Mouse (Mus musculus) NIH3T3 (cell line): ENCODE data around the gene Pdzd2.

ENCODE experiments used
- DNase-seq: peaks from one replicate; pipeline ENCODE4 v3.0.0-alpha.2; 2012; ENCODE audit warnings: low read depth

Gene Pdzd2

DNA sequence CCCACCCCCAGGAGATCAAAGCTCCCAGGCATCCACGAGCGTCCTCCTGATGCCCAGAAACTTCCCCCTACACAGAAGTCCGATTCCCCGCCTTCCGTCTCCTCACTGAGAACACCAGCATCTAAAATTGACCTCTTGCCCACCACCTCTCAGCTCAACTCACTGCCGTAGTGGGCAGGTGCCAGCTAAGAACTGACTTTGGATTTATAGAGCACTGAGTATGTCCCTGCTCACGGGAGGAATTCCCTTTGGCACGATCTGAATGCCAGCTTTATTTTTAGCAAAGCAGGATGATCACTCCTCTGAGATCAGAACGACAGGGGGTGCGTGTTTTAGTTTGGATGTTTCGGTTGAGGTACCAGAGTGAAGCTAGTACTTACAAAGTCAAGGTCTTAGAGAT is 7.1 kb downstream of the Pdzd2 start:
- DNase-seq, result no peak

DNA sequence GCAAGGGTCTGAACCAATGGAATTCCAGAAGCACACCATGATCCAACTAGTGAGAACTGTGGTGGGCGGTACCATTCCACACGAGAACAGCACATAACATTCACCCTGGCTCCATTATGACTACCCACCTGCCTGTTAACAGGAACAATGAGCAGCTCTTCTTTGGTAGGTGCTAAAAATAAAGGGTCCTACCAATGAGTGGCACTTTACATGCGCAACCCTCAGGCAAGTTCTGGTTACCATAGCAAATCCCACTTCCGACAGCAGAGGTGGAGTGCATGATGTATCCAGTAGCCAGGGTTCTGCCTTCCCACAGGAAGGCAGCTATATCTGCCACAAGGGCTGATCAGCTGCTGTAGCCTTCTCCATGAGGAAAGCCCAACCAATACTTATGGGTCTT is 11.3 kb downstream of the Pdzd2 start:
- DNase-seq, result no peak

DNA sequence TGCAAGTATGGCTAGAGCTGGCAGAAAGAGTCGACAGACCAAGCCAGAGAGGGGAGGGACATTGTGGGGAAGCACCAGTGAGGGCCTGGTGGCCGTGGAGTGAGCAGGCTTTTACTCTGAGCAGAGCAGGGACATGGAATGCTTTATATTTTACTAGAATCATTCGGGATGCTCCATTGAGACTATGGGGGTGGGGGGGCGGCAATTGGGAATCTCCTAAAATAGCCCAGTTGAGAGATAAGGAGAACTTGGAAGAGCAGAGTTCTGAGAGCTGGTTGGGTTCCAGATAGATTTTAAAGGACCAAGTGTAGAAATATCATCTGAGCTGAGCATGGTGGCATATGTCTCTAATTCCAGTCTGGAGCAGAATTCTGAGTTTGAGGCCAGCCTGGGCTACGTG is 14.5 kb downstream of the Pdzd2 start:
- DNase-seq, result no peak

DNA sequence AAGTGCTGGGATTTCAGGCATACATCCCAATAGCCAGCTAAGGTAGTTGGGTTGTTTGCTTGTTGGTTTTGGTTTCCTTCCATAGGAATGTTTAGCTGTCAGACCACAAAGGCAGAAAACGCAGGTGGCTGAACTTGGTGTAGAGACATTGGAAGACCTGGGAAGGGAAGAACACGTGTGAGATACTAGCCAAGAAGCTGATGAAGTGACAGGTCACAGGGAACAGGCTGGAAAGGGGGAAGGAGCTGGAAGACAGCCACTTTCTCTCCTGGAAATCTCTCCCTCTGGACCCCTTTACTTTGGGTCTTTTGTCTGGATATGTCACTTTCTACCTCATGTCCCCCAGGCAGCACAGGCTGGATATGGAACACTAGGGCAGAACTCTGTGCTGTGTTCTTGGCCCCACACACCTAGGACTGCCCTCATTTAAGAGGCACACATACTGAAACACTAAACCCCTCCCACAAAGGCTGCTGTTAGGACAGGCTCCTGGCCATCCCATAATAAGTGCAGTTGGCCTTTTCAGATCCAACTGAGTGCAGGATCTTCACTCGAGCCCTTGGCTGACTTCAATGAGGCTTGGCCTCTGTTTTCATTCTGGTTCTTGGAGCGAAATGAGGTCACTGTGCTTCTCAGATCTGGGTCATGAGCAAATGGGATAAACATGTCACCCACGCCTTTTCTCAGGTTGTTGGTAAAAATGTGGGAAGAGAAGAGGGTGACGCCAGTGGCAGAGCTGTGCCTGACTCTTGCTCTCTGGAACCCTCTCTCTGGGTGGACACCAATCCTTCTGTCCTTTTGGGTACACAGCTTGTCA is 17.8 kb downstream of the Pdzd2 start:
- DNase-seq, result no peak

DNA sequence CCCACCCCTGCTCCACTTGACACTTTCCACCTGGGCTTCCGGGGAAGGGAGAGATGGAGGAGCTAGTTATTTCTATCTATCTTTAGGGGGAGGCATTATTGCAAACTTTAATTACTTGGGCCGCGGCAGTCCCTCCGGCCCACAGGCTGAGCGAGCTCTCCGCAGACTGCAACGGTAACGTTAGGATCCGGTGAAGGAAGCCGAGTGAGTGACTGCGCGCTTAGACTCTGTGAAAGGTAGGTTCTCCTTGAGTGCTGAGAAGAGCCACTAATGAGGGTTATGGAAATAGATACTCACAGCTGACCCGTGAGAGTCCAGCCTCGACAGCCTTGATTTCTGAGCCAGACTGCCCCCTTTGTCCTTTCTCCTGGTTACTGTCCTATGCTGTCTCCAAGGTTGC is 20.9 kb downstream of the Pdzd2 start:
- DNase-seq, result no peak

DNA sequence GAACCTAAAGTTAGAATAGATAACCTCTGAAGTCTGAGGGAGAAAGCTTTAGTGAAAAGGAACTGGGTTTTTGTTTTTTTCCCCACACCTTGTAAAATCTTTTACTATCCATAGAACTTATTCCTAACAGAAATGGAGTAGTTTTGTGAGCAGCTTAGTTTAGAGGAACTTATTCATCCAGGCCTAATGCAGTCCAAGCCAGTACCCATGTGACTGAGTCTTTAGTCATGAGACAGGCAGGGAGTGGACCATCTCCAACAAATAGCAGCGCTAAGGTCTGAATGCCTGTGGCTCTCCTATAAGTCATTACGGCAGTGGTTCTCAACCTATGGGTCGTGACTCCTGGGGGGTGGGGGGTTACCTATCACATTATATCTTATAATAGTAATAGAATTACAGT is 22.3 kb downstream of the Pdzd2 start:
- peak; percentile 29 for DNase-seq

DNA sequence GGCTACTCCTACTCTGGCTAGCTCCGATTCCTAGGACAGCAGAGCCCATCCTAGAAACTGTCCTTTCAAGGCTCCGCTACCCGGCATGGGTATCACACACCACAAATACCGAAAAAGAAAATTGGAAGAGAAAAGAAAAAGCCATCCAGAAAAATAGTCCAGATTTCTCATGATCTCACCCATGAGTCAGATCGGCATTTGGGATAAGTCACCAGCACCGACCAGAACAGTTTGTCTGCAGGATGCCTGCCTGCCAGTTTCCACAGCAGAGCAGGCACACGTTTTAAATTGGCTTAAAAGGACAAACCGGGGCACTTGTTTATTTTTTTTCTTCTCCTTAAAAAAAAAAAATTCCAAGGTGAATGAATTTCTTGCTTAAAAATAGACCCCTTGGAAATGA is 22.8 kb downstream of the Pdzd2 start:
- DNase-seq, result peak; percentile 23

DNA sequence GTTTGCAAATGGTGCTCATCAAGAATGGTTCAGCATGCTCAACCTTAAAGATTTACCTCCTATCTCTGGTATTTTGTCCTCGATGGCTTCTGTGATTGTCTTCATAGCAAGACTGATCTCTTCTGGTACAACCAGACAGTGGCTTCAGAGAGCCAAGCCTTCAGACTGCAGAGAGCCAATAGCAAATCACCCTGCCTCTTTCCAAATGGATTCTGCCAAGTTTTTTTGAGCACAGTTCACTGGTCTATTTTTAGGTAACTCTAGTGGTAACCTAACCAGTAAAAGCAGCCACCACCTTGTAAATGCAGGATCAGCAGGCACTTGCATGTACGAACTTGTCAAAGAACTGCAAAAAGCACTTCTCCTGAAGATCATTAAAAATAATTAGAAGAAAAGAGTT is 25.4 kb downstream of the Pdzd2 start:
- DNase-seq, result no peak

DNA sequence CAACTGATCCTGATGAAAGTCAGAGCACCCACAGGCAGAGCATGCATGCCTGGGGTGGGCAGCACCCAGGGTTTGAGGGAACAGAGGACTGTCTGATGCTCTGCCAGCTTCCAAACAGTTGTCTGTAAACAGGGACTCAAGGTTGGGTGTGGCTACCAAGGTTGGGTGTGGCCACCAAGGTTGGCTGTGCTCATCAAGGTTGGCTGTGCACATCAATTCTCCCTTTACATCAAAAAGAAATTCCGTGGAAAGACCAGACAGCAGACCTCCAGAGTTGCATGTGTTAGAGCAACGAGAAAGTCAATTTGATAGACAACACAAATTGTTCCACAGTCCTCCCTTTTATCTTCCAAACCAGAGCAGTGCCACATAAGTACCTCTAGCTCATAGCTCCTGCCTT is 26.5 kb downstream of the Pdzd2 start:
- no peak for DNase-seq

DNA sequence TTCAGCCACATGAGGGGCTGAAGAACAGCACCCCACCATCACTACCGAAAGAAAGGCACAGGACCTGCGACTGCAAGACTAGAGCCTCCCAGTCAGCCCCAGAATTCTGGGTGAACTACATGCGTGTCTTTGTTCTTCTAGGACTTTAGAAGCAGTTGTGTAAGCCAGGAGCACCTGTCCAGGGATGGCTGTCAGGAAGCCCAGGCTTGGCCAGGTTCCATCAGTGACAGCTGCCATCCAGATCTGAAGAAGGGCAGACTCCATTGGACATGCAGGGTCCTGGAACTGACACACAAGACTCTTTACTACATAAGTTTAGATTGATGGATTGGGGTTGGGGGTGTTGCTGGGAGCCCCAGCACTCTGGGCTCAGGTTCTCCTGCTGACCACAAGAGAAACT is 29.7 kb downstream of the Pdzd2 start:
- DNase-seq, result no peak

DNA sequence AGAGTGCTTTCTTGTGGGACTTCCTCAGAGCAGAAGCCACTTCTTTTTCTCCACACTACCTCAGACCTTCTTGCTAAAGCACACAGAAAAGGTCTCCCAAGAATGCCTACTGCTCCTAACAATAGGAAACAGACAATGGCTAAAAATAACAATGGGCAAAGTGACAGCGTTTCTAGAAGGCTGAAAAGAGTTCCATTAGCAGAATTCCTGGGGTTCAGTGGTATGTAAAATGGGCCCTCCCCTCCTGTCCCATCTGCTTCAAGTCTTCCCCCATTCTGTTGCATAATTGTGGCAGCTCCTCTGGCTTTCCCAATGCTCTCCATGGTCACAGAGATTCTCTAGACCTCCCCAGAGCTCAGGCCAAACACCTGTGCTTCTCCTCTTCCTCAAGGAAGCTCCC is 31.4 kb downstream of the Pdzd2 start:
- no peak for DNase-seq

DNA sequence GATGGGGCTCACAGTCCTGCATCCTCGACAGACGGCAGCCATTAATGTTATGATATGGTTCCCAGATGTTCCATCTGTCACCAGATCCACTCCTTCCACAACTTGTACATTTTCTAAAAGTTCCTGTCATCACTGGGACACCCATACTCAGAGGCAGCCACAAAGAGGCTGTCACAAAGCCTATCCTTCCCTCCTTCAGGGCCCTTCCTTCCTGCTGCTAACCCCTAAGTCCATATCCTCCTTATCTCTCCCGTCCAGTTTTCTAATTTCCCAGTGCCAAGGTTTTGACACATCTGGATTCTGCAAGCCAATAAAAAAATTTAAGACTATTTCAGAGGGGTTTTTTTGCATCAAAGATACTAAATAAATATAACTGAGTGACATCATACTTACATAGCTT is 32.8 kb downstream of the Pdzd2 start:
- no peak for DNase-seq

DNA sequence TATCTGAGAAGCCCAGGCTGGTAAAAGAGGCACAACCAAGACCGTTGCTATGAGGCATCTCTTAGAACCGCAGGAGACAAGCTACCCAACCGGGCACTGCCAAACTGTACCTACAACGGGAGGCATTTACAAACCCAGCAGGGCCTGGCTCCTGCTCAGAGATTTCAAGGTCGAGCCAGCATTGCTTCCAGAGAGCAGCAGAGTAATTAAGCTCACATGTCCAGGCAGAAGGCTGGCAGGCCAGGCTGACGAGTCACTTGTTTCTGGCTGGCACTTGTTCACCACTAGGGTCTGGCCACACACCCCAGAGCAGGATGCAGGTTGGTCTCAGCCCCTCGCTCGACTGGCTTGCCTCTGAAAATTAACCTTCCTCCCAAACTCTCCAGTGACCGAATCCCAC is 39.4 kb downstream of the Pdzd2 start:
- no peak for DNase-seq

DNA sequence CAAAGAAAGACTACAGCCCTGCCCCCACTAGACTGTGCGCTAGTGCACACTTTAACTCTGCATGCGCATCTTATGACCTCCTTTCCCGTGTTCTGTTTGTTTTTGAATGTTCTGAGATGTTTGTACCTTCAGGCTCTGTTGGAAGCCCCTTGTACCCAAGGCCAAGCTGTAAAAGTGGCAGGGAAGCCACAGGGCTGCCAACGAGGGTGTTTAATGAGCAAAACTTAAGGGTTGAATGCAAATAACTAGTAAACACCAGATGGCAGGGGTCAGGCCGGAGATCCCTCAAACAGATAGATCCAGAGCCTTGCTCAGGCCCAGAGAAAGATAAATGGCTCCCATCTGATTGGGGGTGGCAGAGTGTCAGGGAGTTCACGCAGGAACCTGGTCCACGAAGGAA is 42.0 kb downstream of the Pdzd2 start:
- DNase-seq, result no peak

DNA sequence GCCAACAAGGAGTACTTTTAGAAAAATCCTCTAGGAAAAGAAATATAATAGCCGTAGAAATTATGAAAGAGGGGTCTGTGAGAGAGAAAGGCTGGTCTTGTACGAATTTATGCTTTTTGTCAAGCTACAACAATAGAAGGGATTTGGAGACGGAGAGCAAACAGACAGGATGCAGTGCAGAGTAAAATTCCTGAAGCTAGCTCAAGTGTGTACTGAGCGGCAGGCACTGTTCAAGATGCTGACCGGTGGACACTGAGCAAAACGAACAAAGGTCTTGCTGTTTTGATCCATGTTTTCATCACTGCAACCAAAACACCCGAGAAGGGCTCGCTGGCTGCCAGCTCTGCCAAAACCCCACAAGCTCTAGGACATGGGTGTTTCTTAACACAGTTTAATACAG is 42.8 kb downstream of the Pdzd2 start:
- DNase-seq, result no peak

DNA sequence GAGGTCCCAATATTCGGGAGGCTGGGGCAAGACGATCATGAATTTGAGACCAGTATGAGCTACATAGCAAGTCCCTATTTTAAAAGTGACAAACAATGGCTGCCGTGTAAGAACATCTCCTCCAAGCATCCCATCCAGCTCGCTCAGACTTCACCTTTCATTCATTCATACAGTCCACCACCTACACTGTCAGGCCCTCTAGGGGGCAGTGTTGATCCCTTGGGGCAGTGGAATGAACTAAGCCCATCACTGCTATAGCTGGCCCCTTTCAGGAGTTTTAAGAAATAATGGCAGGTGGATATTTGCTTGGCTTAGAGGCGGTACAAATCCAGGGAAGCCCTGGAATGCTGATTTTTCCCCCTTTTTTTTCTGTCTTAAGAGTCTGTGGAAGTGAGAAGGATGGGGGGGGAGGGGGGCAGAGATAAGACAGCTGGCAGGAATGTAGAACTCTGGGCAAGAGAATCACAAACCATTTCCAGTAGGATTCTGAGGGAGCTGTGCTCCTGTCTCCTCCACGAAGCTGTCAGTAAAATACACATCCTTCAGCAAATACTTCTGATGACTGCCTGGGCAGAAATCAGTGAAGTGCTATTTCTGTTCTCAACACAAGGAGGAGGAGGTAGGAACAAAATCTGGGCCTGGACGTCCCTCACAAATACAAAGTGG is 49.9 kb downstream of the Pdzd2 start:
- DNase-seq, result no peak

DNA sequence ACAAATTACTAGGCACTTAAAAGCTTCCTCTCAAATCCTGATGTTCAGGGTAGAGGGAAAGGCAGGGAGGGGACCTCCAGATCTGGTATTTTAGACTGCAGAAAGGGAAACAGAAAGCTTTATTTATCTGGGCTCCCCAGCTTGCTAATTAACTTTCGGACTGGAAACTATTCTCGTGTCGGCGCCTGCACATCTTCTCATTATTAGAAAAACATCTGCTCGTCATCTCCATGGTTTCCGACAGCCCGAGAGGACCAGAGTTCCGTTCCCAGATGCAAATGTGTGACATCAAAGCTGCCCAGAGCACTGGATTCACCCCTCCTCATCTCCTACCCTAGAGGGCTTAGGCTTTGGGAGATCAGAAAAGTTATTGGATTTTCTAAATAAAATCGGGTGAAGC is 57.2 kb downstream of the Pdzd2 start:
- no peak for DNase-seq

DNA sequence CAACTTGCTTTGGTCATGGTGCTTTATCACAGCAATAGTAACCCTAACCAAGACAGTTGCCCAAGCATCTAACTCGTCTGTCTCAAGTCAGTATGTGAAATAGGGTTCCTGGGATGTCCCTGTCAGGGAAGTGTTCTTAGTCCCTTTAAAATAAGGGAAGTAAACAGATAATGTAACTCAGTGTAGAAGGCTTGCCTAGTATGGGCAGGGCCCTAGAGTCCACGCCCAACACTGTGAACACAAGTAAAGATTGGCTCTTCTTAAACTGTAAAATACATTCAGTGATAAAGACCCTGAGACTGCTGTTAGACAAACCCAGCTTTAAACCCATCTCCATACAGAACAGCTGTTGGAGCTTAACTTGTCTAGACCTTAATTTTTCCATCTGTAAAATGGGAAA is 57.8 kb downstream of the Pdzd2 start:
- DNase-seq, result no peak

DNA sequence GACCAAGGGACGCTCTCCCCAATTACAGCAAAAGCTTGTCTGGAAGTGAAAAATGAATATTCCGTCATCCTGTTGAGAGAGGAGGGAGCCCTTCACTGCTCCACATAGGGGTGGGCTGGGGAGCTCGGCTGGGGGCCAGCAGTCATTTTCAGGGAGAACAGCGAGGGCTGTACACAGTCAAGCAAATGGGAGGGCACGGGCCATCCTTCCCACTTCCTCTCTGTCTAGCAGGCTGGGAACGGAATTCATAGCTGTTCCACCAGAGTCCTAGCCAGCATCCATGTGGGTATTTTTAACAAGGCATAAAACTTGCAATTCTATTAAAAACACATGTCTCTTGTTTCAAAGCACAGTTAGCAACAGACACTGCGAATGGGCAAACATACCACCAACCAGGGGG is 59.0 kb downstream of the Pdzd2 start:
- no peak for DNase-seq

DNA sequence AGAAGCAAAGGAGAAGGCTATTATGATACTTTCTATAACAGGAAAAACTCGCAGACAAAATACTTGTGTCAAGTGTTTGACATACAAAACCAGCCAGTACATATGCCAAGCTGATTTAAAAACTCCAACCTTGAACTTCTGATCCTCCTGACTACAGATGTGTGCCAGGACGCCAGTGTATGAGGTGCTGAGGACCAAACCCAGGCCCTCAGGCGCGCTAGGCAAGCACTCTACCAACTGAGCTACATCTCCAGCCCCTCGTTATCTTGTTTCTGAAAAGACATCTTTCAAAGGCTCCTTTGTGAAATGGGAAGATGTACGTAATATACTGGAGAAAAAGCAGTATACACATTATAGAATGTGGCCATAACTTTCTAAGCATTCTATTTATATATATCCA is 59.7 kb downstream of the Pdzd2 start:
- DNase-seq, result no peak

DNA sequence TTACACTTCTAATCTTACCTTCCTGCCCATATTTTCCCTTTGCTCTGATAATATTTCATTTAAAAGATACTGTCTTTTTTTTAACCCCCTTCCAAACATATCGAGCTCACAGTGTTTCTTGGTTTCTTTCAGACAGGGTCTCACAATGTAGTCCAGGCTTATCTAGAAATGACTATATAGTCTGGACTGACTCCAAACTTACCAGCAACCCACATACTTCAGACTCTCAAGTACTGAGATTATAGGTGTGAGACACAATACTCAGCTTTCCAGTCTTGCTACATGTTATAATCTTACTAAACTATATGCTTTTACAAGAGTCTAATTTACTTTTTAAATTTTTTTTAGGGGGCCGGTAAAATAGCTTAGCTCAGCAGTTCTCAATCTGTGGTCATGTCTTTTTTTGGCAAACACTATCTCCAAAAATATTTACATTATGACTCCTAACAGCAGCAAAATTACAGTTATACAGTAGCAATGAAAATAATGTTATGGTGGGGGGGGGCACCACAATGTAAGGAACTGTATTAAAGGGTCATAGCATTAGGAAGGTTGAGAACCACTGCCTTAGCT is 61.1 kb downstream of the Pdzd2 start:
- DNase-seq, result no peak

DNA sequence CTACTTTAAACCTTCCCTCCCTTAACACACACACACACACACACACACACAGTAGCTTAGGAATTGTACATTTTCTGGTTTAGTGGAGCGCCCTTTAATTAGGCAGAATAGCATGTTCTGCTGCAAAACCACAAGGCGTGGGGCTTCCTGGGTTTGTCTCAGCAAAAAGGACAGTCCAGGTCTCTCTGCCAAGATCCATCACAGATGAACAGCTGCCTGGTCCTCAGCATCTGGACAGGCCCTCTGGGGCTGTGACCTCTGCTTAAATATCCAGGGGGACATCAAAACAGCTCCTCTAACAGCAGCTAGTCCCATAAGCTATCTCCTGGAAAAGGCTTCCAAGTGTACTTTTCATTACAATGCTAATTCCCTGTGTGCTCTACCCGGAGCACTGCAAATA is 64.4 kb downstream of the Pdzd2 start:
- DNase-seq, result no peak

DNA sequence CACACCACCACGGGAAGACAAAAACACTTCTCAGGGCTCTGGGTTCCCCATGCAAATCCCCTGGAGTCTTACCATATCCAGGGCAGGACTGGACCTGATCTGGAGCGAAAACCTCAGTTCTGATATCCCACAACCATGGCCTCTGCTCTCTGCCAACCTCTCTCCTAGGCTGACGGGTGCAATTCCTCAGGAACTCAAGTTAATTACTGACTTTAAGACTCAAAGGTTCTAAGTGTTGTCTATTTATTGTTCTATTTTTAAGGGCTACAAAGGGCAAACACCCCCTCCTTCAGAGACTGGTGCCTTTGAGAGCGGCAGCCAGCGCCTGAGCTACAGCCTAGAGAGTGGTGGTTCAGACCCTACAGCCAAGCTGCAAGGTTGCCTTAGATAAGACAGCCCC is 65.7 kb downstream of the Pdzd2 start:
- no peak for DNase-seq
